Mouse (Mus musculus): ENCODE data around the gene Itpr2. TPM values are rescaled to one million over a fixed set of nuclear protein-coding genes. Genes with fewer than 3 reads are reported as not detected.

Itpr2 gene
- polyA plus RNA-seq, 1 experiment from 2014 or later: 3.9 TPM

- no peak overlapping the region for H3K27ac ChIP-seq (ENCODE audit: low read depth, low read length)
- H3K4me3 ChIP-seq (ENCODE audit: low read depth, low read length): no peak overlapping the region
- no peak overlapping the region for H3K9ac ChIP-seq (ENCODE audit: low read length)
- no peaks in the 10 kb centered on the region for H3K36me3 ChIP-seq (ENCODE audit: control insufficient read depth, insufficient read depth, low read length)
- no peaks in the 10 kb centered on the region for H3K27me3 ChIP-seq (ENCODE audit: control insufficient read depth, insufficient read depth, low read length)
- ATAC-seq (ENCODE audit: low FRiP score) (no peak), DNase-seq (ENCODE audit: low spot score, missing footprints) (no peak)
- 89% methylated on average over 9 of the region's 9 CpGs for WGBS
- no peaks in the 10 kb centered on the region for H3K9me3 ChIP-seq (ENCODE audit: control insufficient read depth, low read length)
- no peak overlapping the region for H3K4me2 ChIP-seq
- no peaks in the 10 kb centered on the region for H3K4me1 ChIP-seq (ENCODE audit: control insufficient read depth, insufficient read depth, low read length)
Observed at GRCm38 (mm10) chr6:146335191-146335590, 166.8 kb downstream of the Itpr2 start.

- Histone ChIP-seq H3K9ac (ENCODE audit: low read length) (no peak overlapping the region), H3K4me3 (ENCODE audit: low read depth, low read length) (no peak overlapping the region), H3K36me3 (ENCODE audit: control insufficient read depth, insufficient read depth, low read length) (no peaks in the 10 kb centered on the region), H3K27ac (ENCODE audit: low read depth, low read length) (no peak overlapping the region), H3K4me1 (ENCODE audit: control insufficient read depth, insufficient read depth, low read length) (no peaks in the 10 kb centered on the region), H3K9me3 (ENCODE audit: control insufficient read depth, low read length) (no peaks in the 10 kb centered on the region), H3K4me2 (no peak overlapping the region), H3K27me3 (ENCODE audit: control insufficient read depth, insufficient read depth, low read length) (no peaks in the 10 kb centered on the region)
- ATAC-seq (ENCODE audit: low FRiP score) (no peak), DNase-seq (ENCODE audit: low spot score, missing footprints) (no peak)
- WGBS: 94% methylated on average over 3 of the region's 3 CpGs
Observed at GRCm38 (mm10) chr6:146333506-146333905, 168.5 kb downstream of the Itpr2 start.

- DNase-seq (ENCODE audit: low spot score, missing footprints): no peak
- no peak overlapping the region for H3K9ac ChIP-seq (ENCODE audit: low read length)
- no peaks in the 10 kb centered on the region for H3K9me3 ChIP-seq (ENCODE audit: control insufficient read depth, low read length)
- WGBS: 79% methylated on average over 6 of the region's 6 CpGs
- H3K27me3 ChIP-seq (ENCODE audit: control insufficient read depth, insufficient read depth, low read length): no peaks in the 10 kb centered on the region
- no peak overlapping the region for H3K4me2 ChIP-seq
- no peak overlapping the region for H3K27ac ChIP-seq (ENCODE audit: low read depth, low read length)
- no peaks in the 10 kb centered on the region for H3K4me1 ChIP-seq (ENCODE audit: control insufficient read depth, insufficient read depth, low read length)
- H3K36me3 ChIP-seq (ENCODE audit: control insufficient read depth, insufficient read depth, low read length): no peaks in the 10 kb centered on the region
- ATAC-seq (ENCODE audit: low FRiP score): no peak
- H3K4me3 ChIP-seq (ENCODE audit: low read depth, low read length): no peak overlapping the region
Observed at GRCm38 (mm10) chr6:146331017-146331669, 170.9 kb downstream of the Itpr2 start.

GRCm38 (mm10) chr6:146329079-146329478 is 172.9 kb downstream of the Itpr2 start:
- H3K27me3 ChIP-seq (ENCODE audit: control insufficient read depth, insufficient read depth, low read length): no peaks in the 10 kb centered on the region
- H3K4me3 ChIP-seq (ENCODE audit: low read depth, low read length): no peak overlapping the region
- no peak overlapping the region for H3K27ac ChIP-seq (ENCODE audit: low read depth, low read length)
- no peak overlapping the region for H3K9ac ChIP-seq (ENCODE audit: low read length)
- ATAC-seq (ENCODE audit: low FRiP score) (no peak), DNase-seq (ENCODE audit: low spot score, missing footprints) (no peak)
- H3K4me1 ChIP-seq (ENCODE audit: control insufficient read depth, insufficient read depth, low read length): no peaks in the 10 kb centered on the region
- H3K9me3 ChIP-seq (ENCODE audit: control insufficient read depth, low read length): no peaks in the 10 kb centered on the region
- no peaks in the 10 kb centered on the region for H3K36me3 ChIP-seq (ENCODE audit: control insufficient read depth, insufficient read depth, low read length)
- WGBS: 81% methylated on average over 3 of the region's 3 CpGs
- H3K4me2 ChIP-seq: no peak overlapping the region

GRCm38 (mm10) chr6:146326631-146327030 is 175.4 kb downstream of the Itpr2 start:
- Histone ChIP-seq H3K9me3 (ENCODE audit: control insufficient read depth, low read length) (no peaks in the 10 kb centered on the region), H3K36me3 (ENCODE audit: control insufficient read depth, insufficient read depth, low read length) (no peaks in the 10 kb centered on the region), H3K9ac (ENCODE audit: low read length) (no peak overlapping the region), H3K4me3 (ENCODE audit: low read depth, low read length) (no peak overlapping the region), H3K27ac (ENCODE audit: low read depth, low read length) (no peak overlapping the region), H3K4me1 (ENCODE audit: control insufficient read depth, insufficient read depth, low read length) (no peaks in the 10 kb centered on the region), H3K4me2 (no peak overlapping the region), H3K27me3 (ENCODE audit: control insufficient read depth, insufficient read depth, low read length) (no peaks in the 10 kb centered on the region)
- ATAC-seq (ENCODE audit: low FRiP score) (no peak), DNase-seq (ENCODE audit: low spot score, missing footprints) (no peak)
- 91% methylated on average over 8 of the region's 8 CpGs for WGBS

- 84% methylated on average over 19 of the region's 19 CpGs for WGBS
- no peak overlapping the region for H3K4me3 ChIP-seq (ENCODE audit: low read depth, low read length)
- no peak for ATAC-seq (ENCODE audit: low FRiP score)
- no peaks in the 10 kb centered on the region for H3K36me3 ChIP-seq (ENCODE audit: control insufficient read depth, insufficient read depth, low read length)
- H3K9ac ChIP-seq (ENCODE audit: low read length): no peak overlapping the region
- H3K4me2 ChIP-seq: no peak overlapping the region
- H3K27ac ChIP-seq (ENCODE audit: low read depth, low read length): no peak overlapping the region
- no peaks in the 10 kb centered on the region for H3K4me1 ChIP-seq (ENCODE audit: control insufficient read depth, insufficient read depth, low read length)
- no peak for DNase-seq (ENCODE audit: low spot score, missing footprints)
- no peaks in the 10 kb centered on the region for H3K9me3 ChIP-seq (ENCODE audit: control insufficient read depth, low read length)
- no peaks in the 10 kb centered on the region for H3K27me3 ChIP-seq (ENCODE audit: control insufficient read depth, insufficient read depth, low read length)
Observed at GRCm38 (mm10) chr6:146324541-146325204, 177.3 kb downstream of the Itpr2 start.

GRCm38 (mm10) chr6:146322555-146322954 is 179.5 kb downstream of the Itpr2 start:
- Histone ChIP-seq H3K4me3 (ENCODE audit: low read depth, low read length) (no peak overlapping the region), H3K9me3 (ENCODE audit: control insufficient read depth, low read length) (no peaks in the 10 kb centered on the region), H3K36me3 (ENCODE audit: control insufficient read depth, insufficient read depth, low read length) (no peaks in the 10 kb centered on the region), H3K4me1 (ENCODE audit: control insufficient read depth, insufficient read depth, low read length) (no peaks in the 10 kb centered on the region), H3K27ac (ENCODE audit: low read depth, low read length) (no peak overlapping the region), H3K27me3 (ENCODE audit: control insufficient read depth, insufficient read depth, low read length) (no peaks in the 10 kb centered on the region), H3K9ac (ENCODE audit: low read length) (no peak overlapping the region), H3K4me2 (no peak overlapping the region)
- ATAC-seq (ENCODE audit: low FRiP score): no peak
- no peak for DNase-seq (ENCODE audit: low spot score, missing footprints)
- WGBS: 80% methylated on average over 7 of the region's 7 CpGs

- H3K9me3 ChIP-seq (ENCODE audit: control insufficient read depth, low read length): no peaks in the 10 kb centered on the region
- no peaks in the 10 kb centered on the region for H3K27me3 ChIP-seq (ENCODE audit: control insufficient read depth, insufficient read depth, low read length)
- no peak overlapping the region for H3K9ac ChIP-seq (ENCODE audit: low read length)
- H3K27ac ChIP-seq (ENCODE audit: low read depth, low read length): no peak overlapping the region
- no peaks in the 10 kb centered on the region for H3K4me1 ChIP-seq (ENCODE audit: control insufficient read depth, insufficient read depth, low read length)
- H3K4me2 ChIP-seq: no peak overlapping the region
- no peak overlapping the region for H3K4me3 ChIP-seq (ENCODE audit: low read depth, low read length)
- 80% methylated on average over 4 of the region's 4 CpGs for WGBS
- DNase-seq (ENCODE audit: low spot score, missing footprints) (no peak), ATAC-seq (ENCODE audit: low FRiP score) (no peak)
- H3K36me3 ChIP-seq (ENCODE audit: control insufficient read depth, insufficient read depth, low read length): no peaks in the 10 kb centered on the region
Observed at GRCm38 (mm10) chr6:146321951-146322350, 180.1 kb downstream of the Itpr2 start.

GRCm38 (mm10) chr6:146316415-146316814 is 185.6 kb downstream of the Itpr2 start:
- WGBS: 84% methylated on average over 6 of the region's 6 CpGs
- ATAC-seq (ENCODE audit: low FRiP score) (no peak), DNase-seq (ENCODE audit: low spot score, missing footprints) (no peak)
- no peak overlapping the region for H3K27ac ChIP-seq (ENCODE audit: low read depth, low read length)
- no peak overlapping the region for H3K9ac ChIP-seq (ENCODE audit: low read length)
- H3K27me3 ChIP-seq (ENCODE audit: control insufficient read depth, insufficient read depth, low read length): no peaks in the 10 kb centered on the region
- no peaks in the 10 kb centered on the region for H3K4me1 ChIP-seq (ENCODE audit: control insufficient read depth, insufficient read depth, low read length)
- H3K4me2 ChIP-seq: no peak overlapping the region
- no peak overlapping the region for H3K4me3 ChIP-seq (ENCODE audit: low read depth, low read length)
- H3K36me3 ChIP-seq (ENCODE audit: control insufficient read depth, insufficient read depth, low read length): no peaks in the 10 kb centered on the region
- no peaks in the 10 kb centered on the region for H3K9me3 ChIP-seq (ENCODE audit: control insufficient read depth, low read length)

Measured in midbrain, embryonic 11.5 days (tissue).